Mouse (Mus musculus): ENCODE results near the gene 4430402I18Rik.
"Not testable (repeated sequence)": the region's sequence is repeated elsewhere in the genome, so short reads cannot be mapped to it uniquely, and the experiment has no call there.

The 4430402I18Rik gene

GRCm38 (mm10) chr19:28967652-28968051 is at the start of gene 4430402I18Rik:
Gene 4430402I18Rik (minus strand): TSS chr19:28967800.
- peak; percentile 42 for DNase-seq

GRCm38 (mm10) chr19:29016786-29017185 is 49.2 kb upstream of the 4430402I18Rik start:
- no peak for DNase-seq

GRCm38 (mm10) chr19:29016204-29016765 is 48.7 kb upstream of the 4430402I18Rik start:
- DNase-seq: no peak

GRCm38 (mm10) chr19:29015410-29016203 is 48.0 kb upstream of the 4430402I18Rik start:
- no peak for DNase-seq

GRCm38 (mm10) chr19:29014466-29015055 is 47.0 kb upstream of the 4430402I18Rik start:
- DNase-seq: no peak

GRCm38 (mm10) chr19:29011355-29011990 is 43.9 kb upstream of the 4430402I18Rik start:
- DNase-seq: no peak

GRCm38 (mm10) chr19:29009046-29009445 is 41.4 kb upstream of the 4430402I18Rik start:
- DNase-seq: no peak

GRCm38 (mm10) chr19:29008069-29008706 is 40.6 kb upstream of the 4430402I18Rik start:
- DNase-seq: no peak

GRCm38 (mm10) chr19:29000321-29000720 is 32.7 kb upstream of the 4430402I18Rik start:
- DNase-seq: not testable (repeated sequence)

GRCm38 (mm10) chr19:28997976-28998630 is 30.5 kb upstream of the 4430402I18Rik start:
- no peak for DNase-seq

- DNase-seq: no peak
These were observed 27.8 kb upstream of the 4430402I18Rik start for GRCm38 (mm10) chr19:28995366-28995765.

GRCm38 (mm10) chr19:28994870-28995269 is 27.3 kb upstream of the 4430402I18Rik start:
- peak; percentile 15 for DNase-seq

- no peak for DNase-seq
These were observed 23.8 kb upstream of the 4430402I18Rik start for GRCm38 (mm10) chr19:28991391-28991790.

GRCm38 (mm10) chr19:28990590-28991221 is 23.1 kb upstream of the 4430402I18Rik start:
- DNase-seq: peak; percentile 34

GRCm38 (mm10) chr19:28990194-28990589 is 22.6 kb upstream of the 4430402I18Rik start, which contains the start of gene Cdc37l1:
Gene Cdc37l1 (plus strand): TSS chr19:28990352.
- peak; percentile 96 for DNase-seq

GRCm38 (mm10) chr19:28989515-28989914 is 21.9 kb upstream of the 4430402I18Rik start:
- DNase-seq: no peak

GRCm38 (mm10) chr19:28982617-28983016 is 15.0 kb upstream of the 4430402I18Rik start:
- DNase-seq: no peak

GRCm38 (mm10) chr19:28974862-28975611 is 7.4 kb upstream of the 4430402I18Rik start:
- peak; percentile 81 for DNase-seq

- DNase-seq: no peak
These were observed 2.7 kb upstream of the 4430402I18Rik start for GRCm38 (mm10) chr19:28970251-28970650.

- DNase-seq: no peak
These were observed 1.6 kb upstream of the 4430402I18Rik start for GRCm38 (mm10) chr19:28969231-28969630.

- DNase-seq: no peak
These were observed 578 bp upstream of the 4430402I18Rik start for GRCm38 (mm10) chr19:28968178-28968577.

Data from right cerebral cortex, postnatal 25 days (tissue).